Mouse (Mus musculus): ENCODE measurements around the gene En1.

En1 gene

GRCm38 (mm10) chr1:120643380-120643779 is 41.2 kb downstream of the En1 start:
- DNase-seq: no peak

GRCm38 (mm10) chr1:120643848-120644711 is 41.9 kb downstream of the En1 start:
- no peak for DNase-seq

GRCm38 (mm10) chr1:120644755-120645154 is 42.5 kb downstream of the En1 start:
- no peak for DNase-seq

- no peak for DNase-seq
Observed at GRCm38 (mm10) chr1:120650068-120650467, 47.9 kb downstream of the En1 start.

- DNase-seq: no peak
Observed at GRCm38 (mm10) chr1:120651997-120652396, 49.8 kb downstream of the En1 start.

- DNase-seq: no peak
Observed at GRCm38 (mm10) chr1:120654950-120655396, 52.8 kb downstream of the En1 start.
